Mouse (Mus musculus): ENCODE results near the gene Proser1.

- TF ChIP-seq USF1 (IDR thresholded peaks at IDR 0.05; ENCODE audit: low read depth) (no peak), CTCF (IDR thresholded peaks at IDR 0.05; ENCODE audit: control insufficient read depth, insufficient read depth, insufficient read length) (no peak), MYOG (IDR thresholded peaks at IDR 0.05; ENCODE audit: control insufficient read depth, extremely low read depth, insufficient read length) (no peak), MAX (IDR thresholded peaks at IDR 0.05) (no peak), FOSL1 (IDR thresholded peaks at IDR 0.05; ENCODE audit: insufficient read depth, low read length, poor library complexity, severe bottlenecking) (no peak), CEBPB (IDR thresholded peaks at IDR 0.05; ENCODE audit: low read depth) (no peak)
These were observed 59.3 kb downstream of the Proser1 start for GRCm38 (mm10) chr3:53522794-53523193.
